Mouse (Mus musculus): ENCODE data around the gene Adcy4.

- TF ChIP-seq POLR2A (IDR thresholded peaks at IDR 0.05; ENCODE audit: control insufficient read depth, extremely low read depth, insufficient read depth, low read length, poor library complexity) (no peak), CTCF (IDR thresholded peaks at IDR 0.05; ENCODE audit: borderline replicate concordance, control insufficient read depth, extremely low read depth, insufficient read depth, low read length, poor library complexity) (no peak)
Observed at GRCm38 (mm10) chr14:55735758-55736157, 48.1 kb downstream of the Adcy4 start.

All from thymus, adult 2 months (tissue).